Mouse (Mus musculus): ENCODE results near the gene Elac2. TPM values are rescaled to one million over a fixed set of nuclear protein-coding genes. Genes with fewer than 3 reads are reported as not detected.

The Elac2 gene
- polyA plus RNA-seq, 1 experiment from 2014 or later, result 43.0 TPM

DNA sequence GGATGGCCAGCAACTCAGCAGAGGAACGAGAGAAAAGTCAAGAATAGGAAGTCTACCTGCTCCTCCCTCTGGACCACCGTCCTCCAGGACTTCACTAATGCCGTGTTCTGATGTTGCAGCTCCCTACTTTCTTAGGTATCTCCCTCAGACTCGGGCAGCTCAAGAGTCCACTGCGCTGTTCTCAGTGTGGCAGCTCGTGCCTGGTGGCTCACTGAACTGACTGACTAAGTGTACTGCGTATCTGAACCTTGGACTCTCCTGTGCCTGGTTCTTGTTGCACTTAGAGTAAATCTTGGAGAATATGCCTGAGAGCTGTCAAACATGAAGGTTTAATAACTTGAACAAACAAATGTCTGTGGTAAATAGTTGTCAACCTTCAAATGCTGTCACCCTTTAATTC lies 53.4 kb downstream of the Elac2 start:
- H3K9me3 ChIP-seq (ENCODE audit: control insufficient read depth, low read length), result no peaks in the 10 kb centered on the region
- H3K4me2 ChIP-seq (ENCODE audit: low read depth), result no peak overlapping the region
- H3K4me1 ChIP-seq (ENCODE audit: control insufficient read depth, insufficient read depth, low read length), result no peaks in the 10 kb centered on the region
- H3K27ac ChIP-seq (ENCODE audit: low read depth, low read length), result no peak overlapping the region
- ATAC-seq (ENCODE audit: insufficient read depth, low FRiP score, low TSS enrichment), result no peak
- no peaks in the 10 kb centered on the region for H3K36me3 ChIP-seq (ENCODE audit: control insufficient read depth, insufficient read depth, low read length)
- no peak overlapping the region for H3K4me3 ChIP-seq (ENCODE audit: low read depth, low read length)
- no peak for DNase-seq (ENCODE audit: low spot score)
- WGBS, result 92% methylated on average over 7 of the region's 7 CpGs
- H3K9ac ChIP-seq (ENCODE audit: low read length), result no peak overlapping the region
- no peaks in the 10 kb centered on the region for H3K27me3 ChIP-seq (ENCODE audit: control insufficient read depth, insufficient read depth, low read length)

DNA sequence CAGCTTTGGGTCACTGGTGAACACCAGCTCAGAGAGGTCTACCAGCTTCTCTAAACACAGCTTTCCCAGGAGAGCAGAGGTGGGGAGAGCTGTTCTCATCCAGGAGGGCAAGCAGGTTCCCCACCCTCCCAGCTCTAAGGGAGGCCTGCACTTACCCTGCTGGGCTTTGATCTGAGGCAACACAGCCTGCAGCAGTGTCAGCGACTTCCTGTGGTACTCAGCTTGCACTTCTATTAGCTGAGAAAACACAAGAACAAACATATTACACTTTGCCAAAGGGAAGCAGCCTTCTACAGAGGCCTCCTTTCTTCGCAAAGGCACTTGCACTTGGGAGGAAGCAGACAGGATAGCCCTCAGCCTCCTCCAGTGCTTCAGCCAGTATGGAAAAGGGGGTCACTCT lies 60.2 kb downstream of the Elac2 start:
- Histone ChIP-seq H3K27me3 (ENCODE audit: control insufficient read depth, insufficient read depth, low read length) (no peaks in the 10 kb centered on the region), H3K4me3 (ENCODE audit: low read depth, low read length) (no peak overlapping the region), H3K4me2 (ENCODE audit: low read depth) (no peak overlapping the region), H3K27ac (ENCODE audit: low read depth, low read length) (no peak overlapping the region), H3K9me3 (ENCODE audit: control insufficient read depth, low read length) (no peaks in the 10 kb centered on the region), H3K4me1 (ENCODE audit: control insufficient read depth, insufficient read depth, low read length) (no peaks in the 10 kb centered on the region), H3K36me3 (ENCODE audit: control insufficient read depth, insufficient read depth, low read length) (no peaks in the 10 kb centered on the region), H3K9ac (ENCODE audit: low read length) (no peak overlapping the region)
- 58% methylated on average over 2 of the region's 2 CpGs for WGBS
- no peak for ATAC-seq (ENCODE audit: insufficient read depth, low FRiP score, low TSS enrichment)
- no peak for DNase-seq (ENCODE audit: low spot score)

DNA sequence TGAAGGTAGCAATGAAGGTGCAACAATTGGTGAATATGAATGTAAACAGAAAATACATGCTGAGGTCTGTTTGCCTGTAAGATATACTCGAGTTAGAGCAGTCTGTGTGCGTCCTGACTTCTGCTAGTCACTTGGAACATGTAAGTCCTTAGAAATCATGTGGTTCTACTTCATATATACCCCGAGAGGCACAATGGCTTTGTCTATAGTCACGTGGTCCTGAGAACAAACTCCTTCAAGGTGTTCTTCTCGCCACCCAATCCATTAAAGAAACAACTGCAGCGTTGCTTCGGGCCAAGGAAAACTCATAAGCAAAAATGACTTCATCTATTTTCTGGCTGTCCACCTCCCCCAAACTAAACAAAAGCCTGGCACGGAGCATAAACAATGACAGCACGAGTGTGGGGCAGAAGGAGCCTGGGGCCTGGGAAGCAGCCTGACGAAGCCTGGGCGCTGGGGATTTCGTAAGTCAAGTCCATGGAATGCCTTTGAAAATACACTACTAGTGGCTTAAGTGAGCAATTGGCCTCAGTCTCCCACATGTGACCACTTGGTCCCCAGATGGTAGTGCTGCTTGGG lies 60.8 kb downstream of the Elac2 start:
- WGBS, result 70% methylated on average over 12 of the region's 12 CpGs
- DNase-seq (ENCODE audit: low spot score), result no peak
- Histone ChIP-seq H3K9me3 (ENCODE audit: control insufficient read depth, low read length) (no peaks in the 10 kb centered on the region), H3K4me1 (ENCODE audit: control insufficient read depth, insufficient read depth, low read length) (no peaks in the 10 kb centered on the region), H3K9ac (ENCODE audit: low read length) (no peak overlapping the region), H3K4me3 (ENCODE audit: low read depth, low read length) (no peak overlapping the region), H3K27ac (ENCODE audit: low read depth, low read length) (no peak overlapping the region), H3K36me3 (ENCODE audit: control insufficient read depth, insufficient read depth, low read length) (no peaks in the 10 kb centered on the region), H3K27me3 (ENCODE audit: control insufficient read depth, insufficient read depth, low read length) (no peaks in the 10 kb centered on the region), H3K4me2 (ENCODE audit: low read depth) (no peak overlapping the region)
- no peak for ATAC-seq (ENCODE audit: insufficient read depth, low FRiP score, low TSS enrichment)

DNA sequence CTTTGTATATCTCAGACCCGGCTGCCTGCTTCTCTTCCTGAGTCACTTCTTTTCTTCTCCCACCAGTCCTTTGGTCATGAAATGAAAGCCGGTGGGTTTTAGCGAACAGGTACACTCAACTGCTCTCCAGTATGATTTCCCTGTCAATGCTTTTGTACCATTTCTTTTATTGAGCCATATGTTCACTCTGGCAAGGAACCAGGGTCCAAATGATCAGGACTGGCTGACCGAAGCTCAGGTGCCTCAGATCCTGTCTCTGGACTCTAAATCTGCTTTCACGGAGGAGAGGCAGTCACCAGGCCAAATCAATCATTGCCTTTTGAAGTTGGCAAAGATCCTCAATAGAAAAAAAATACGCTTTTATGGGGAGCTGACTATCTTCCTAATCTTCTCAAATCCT lies 61.7 kb downstream of the Elac2 start:
- ATAC-seq (ENCODE audit: insufficient read depth, low FRiP score, low TSS enrichment) (no peak), DNase-seq (ENCODE audit: low spot score) (no peak)
- no peaks in the 10 kb centered on the region for H3K27me3 ChIP-seq (ENCODE audit: control insufficient read depth, insufficient read depth, low read length)
- no peak overlapping the region for H3K4me2 ChIP-seq (ENCODE audit: low read depth)
- H3K4me3 ChIP-seq (ENCODE audit: low read depth, low read length), result no peak overlapping the region
- H3K27ac ChIP-seq (ENCODE audit: low read depth, low read length), result no peak overlapping the region
- no peaks in the 10 kb centered on the region for H3K9me3 ChIP-seq (ENCODE audit: control insufficient read depth, low read length)
- no peaks in the 10 kb centered on the region for H3K36me3 ChIP-seq (ENCODE audit: control insufficient read depth, insufficient read depth, low read length)
- H3K9ac ChIP-seq (ENCODE audit: low read length), result no peak overlapping the region
- WGBS, result 88% methylated on average over 6 of the region's 6 CpGs
- H3K4me1 ChIP-seq (ENCODE audit: control insufficient read depth, insufficient read depth, low read length), result no peaks in the 10 kb centered on the region

DNA sequence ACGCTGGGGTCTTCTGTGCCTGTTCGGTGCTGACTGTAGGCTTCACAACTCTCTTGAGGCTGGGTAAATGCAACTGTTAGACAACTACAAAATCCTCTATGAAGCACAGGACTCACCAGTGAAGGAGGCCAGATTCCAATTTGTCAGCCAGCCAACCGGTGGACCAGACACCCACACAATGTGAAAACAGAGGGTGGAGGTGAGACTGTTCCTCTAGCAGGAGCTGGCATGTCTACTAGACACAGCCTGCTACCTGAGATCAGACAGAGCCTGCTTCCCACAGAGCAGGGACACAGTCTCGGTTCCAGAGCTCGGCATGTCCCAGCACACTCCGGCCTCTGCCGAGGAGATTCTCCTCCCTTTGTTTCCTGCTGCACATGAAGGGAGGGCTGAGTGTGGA lies 70.3 kb downstream of the Elac2 start:
- H3K27me3 ChIP-seq (ENCODE audit: control insufficient read depth, insufficient read depth, low read length), result no peaks in the 10 kb centered on the region
- 90% methylated on average over 7 of the region's 7 CpGs for WGBS
- no peaks in the 10 kb centered on the region for H3K9me3 ChIP-seq (ENCODE audit: control insufficient read depth, low read length)
- H3K27ac ChIP-seq (ENCODE audit: low read depth, low read length), result no peak overlapping the region
- no peak overlapping the region for H3K4me3 ChIP-seq (ENCODE audit: low read depth, low read length)
- H3K4me1 ChIP-seq (ENCODE audit: control insufficient read depth, insufficient read depth, low read length), result no peaks in the 10 kb centered on the region
- DNase-seq (ENCODE audit: low spot score), result no peak
- no peak overlapping the region for H3K4me2 ChIP-seq (ENCODE audit: low read depth)
- ATAC-seq (ENCODE audit: insufficient read depth, low FRiP score, low TSS enrichment), result no peak
- H3K9ac ChIP-seq (ENCODE audit: low read length), result no peak overlapping the region
- H3K36me3 ChIP-seq (ENCODE audit: control insufficient read depth, insufficient read depth, low read length), result no peaks in the 10 kb centered on the region

DNA sequence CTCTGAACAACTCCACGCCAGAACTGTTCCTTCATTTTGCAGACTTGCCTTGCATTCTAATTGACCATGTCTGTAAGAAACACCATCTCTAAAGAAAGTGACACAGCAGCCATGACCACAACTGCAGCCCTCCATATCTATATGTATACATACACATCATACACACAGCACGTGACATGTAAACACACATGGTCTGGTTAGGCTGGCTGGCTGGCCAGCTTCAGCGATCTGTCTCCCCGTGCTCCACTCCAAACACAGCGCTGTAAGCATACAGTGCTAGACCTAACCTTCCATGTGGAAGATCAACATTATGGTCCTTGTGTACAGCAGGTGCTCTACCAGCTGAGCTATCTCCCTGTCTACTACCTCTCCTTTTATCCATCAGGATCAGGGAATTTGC lies 72.0 kb downstream of the Elac2 start:
- Histone ChIP-seq H3K36me3 (ENCODE audit: control insufficient read depth, insufficient read depth, low read length) (no peaks in the 10 kb centered on the region), H3K27ac (ENCODE audit: low read depth, low read length) (no peak overlapping the region), H3K4me1 (ENCODE audit: control insufficient read depth, insufficient read depth, low read length) (no peaks in the 10 kb centered on the region), H3K4me2 (ENCODE audit: low read depth) (no peak overlapping the region), H3K9me3 (ENCODE audit: control insufficient read depth, low read length) (no peaks in the 10 kb centered on the region), H3K4me3 (ENCODE audit: low read depth, low read length) (no peak overlapping the region), H3K27me3 (ENCODE audit: control insufficient read depth, insufficient read depth, low read length) (no peaks in the 10 kb centered on the region), H3K9ac (ENCODE audit: low read length) (no peak overlapping the region)
- 86% methylated on average over 5 of the region's 5 CpGs for WGBS
- no peak for DNase-seq (ENCODE audit: low spot score)
- no peak for ATAC-seq (ENCODE audit: insufficient read depth, low FRiP score, low TSS enrichment)

Other genes starting within 250 kb of the Elac2 start
- not detected in 2 replicates for gene 1700086D15Rik, start 180.9 kb downstream of the Elac2 start, polyA plus RNA-seq (2014; fragmentation: Nextera tagmentation; extraction: Ambion mirVana)
- 5.1 and 5.9 TPM in 2 replicates for gene Arhgap44, start 183.9 kb downstream of the Elac2 start, polyA plus RNA-seq (2014; fragmentation: Nextera tagmentation; extraction: Ambion mirVana)